Mouse (Mus musculus): ENCODE data around the gene Olfr957.
A peak's percentile ranks its signal among the peaks of the same experiment; 100 is the strongest.

Olfr957 gene

DNA sequence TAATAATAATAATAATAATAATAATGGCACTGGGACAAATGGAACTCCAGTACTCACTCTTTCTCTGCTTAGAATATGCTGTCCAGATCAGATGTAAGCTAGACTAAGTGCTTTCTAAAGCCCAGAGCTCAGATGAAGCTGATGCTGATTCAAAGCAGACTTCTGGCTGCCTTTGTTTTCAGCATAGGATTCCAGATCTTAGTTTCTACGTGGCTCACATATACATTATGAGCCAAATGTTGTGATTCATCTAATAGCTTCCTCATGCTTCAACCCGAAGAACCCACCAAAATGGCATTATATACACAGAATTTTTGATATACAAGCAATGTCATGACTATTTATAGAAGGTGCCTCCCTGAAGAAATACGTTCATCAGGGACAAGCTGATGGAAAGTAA is at the start of gene Olfr957:
Gene Olfr957 (minus strand): TSS at position 279 of the 400 bp plus-strand sequence.
- no peak for DNase-seq (ENCODE audit: low spot score)

DNA sequence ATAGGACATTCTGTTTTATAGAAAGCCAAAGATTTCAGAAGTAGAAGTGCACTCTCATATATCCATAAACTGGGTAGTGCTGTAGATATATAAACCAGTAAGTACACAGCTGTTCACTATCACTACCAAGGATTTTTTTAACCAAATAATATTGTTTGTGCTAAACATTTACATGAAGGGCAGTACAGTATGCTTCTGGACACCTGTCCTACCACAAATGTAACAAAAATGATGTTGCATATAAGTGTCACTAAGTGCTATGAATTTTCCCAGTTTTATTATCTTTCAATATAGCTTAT is 42.7 kb upstream of the Olfr957 start:
- no peak for DNase-seq (ENCODE audit: low spot score)

DNA sequence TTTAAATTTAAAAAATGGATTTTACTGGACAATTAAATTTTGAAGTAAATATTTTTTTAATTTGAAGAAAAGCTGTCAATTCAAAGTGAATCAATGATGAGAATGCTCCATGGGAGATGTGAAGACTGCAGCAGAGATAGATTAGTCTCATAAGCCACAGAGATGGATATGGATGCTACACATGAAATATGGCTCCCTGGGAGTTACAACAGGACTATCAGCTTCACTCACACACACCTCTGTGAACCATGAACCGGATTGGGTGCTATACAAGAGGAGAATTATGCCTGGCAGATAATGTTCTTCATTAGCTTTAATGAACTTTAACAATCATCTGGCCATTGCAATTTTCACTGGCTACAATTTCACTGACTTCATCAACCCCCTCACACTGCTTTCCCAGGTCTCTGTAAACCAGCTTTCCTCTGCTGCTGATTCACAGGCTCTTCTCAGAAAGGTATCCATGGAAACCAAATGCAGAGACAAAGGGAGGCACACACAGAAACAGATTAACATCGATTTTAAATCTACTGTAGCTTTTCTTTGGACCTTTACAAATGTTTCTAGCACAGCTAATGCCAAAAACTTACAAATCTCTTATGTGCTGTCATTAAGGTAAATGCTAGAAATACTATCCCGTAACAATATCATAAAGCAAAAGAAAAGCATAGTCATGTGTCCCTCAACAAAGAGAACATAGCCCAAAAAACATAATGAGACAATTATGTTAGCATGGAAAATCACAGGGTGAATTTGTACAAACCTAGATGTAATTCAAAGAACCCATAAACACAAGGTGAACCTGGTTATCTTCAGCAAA is 42.1 kb upstream of the Olfr957 start:
- DNase-seq (ENCODE audit: low spot score): no peak

GRCm38 (mm10) chr9:39553946-39554345 is 38.3 kb upstream of the Olfr957 start, which contains the start of gene Olfr958:
Gene Olfr958, minus strand, starts transcription at chr9:39554054.
- DNase-seq (ENCODE audit: low spot score): no peak

DNA sequence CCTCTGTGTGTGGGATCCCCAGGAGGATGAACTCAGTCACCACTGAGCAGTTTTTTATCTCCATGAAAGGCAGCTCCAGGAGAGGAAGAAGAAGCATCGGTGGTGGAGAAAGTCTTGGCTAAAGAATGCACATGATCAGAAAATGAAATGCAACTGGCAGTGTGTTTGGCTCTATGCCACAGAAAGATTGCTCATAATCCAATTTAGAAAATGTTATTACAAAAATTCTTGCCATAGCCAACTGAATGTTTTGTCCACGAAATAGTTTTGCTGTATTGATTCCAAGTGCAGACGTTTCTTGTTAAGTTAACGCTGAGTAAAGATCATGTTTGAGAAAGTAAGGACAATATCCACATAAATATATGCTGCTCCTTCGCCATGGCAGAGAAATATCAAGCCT is 35.2 kb upstream of the Olfr957 start:
- no peak for DNase-seq (ENCODE audit: low spot score)

GRCm38 (mm10) chr9:39523616-39524285 is 8.1 kb upstream of the Olfr957 start:
- no peak for DNase-seq (ENCODE audit: low spot score)

DNA sequence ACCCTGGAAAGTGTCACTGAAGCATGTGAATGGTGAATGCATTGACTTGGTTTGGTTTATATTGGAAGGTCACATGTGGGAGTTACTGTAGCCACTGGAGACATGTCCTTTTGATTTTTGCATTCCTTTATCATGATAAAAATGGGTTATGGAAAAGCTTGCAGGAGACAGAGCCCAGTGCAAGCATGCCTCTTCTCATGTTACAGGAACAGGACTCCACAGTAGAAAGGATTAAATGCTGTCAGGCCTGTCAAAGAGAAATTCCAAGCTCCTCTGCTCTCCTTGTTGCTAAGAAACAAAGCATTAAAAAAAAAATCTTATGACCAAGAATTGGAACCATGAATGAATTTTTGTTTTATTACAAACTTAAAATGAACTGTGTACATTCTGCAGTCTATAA is 3.0 kb upstream of the Olfr957 start:
- DNase-seq (ENCODE audit: low spot score): no peak

- no peak for DNase-seq (ENCODE audit: low spot score)
Observed at GRCm38 (mm10) chr9:39509412-39509811, 6.2 kb downstream of the Olfr957 start.

DNA sequence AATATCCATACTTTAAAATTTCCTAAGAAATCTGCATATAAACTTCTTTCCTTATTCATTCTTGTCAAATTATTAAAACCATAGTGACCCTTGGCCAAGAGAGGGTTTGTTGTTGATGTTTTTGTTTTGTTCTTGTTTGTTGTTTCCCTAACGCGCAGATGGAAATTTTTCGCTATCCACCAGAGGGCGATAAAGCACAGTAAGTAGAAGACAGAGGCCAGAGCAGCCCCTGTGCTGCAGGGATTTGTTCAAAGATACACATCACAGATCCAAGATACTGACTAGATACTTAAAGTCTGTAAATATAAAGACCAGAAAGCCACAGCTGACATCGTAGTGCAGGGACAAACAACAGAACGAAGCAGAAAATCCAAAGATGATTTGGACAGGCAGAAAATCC is 6.6 kb downstream of the Olfr957 start:
- peak; percentile 41 for DNase-seq (ENCODE audit: low spot score)

DNA sequence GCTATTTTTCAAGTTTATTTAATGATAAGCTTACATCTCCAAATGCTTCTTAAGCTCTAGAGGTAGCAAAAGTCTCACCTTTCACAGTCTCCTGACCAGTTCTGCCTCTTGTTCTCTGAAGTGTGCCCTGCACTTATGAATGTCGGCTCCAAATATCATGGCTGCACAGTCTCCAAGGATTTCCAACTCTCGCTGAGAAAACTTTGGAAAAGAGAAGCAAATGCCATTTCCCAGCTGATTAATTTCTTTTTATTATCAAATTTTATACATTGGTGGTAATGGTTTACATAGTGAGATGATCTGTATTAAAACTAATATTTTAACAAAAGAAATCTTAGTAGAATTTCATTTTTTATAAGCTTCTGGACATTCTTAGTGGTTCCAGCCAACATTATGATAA is 21.7 kb downstream of the Olfr957 start, which contains the start of gene Olfr44:
Gene Olfr44 (minus strand): TSS at position 101 of the 400 bp plus-strand sequence.
- DNase-seq (ENCODE audit: low spot score): no peak

DNA sequence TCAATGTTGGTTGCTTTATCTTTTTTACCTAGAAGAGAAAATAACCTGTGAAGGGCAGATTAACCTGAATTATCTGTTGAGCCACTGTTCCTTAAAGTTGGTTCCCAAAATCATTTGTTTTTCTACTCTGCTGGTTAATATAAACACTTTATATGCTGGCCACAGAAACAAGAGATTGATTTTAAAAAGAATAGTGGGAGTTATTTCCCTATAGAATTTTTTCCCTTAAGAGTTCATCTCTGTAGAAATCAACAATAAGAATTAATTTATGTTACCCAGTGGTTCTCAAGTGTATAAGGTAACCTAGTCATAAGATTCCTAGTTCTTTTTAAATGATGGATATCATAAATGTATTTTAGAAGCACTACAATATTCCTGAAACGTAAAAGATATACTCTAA is 43.8 kb downstream of the Olfr957 start, which contains the start of gene Olfr955:
Gene Olfr955 (minus strand): TSS at position 101 of the 400 bp plus-strand sequence.
- DNase-seq (ENCODE audit: low spot score): no peak
